In genomic region chr3:89730350-89731331, GRCm38 (mm10) we compare ENCODE assay signal across 8 mouse cellular contexts. TPM values are rescaled to one million over a fixed set of nuclear protein-coding genes. Genes with fewer than 3 reads are reported as not detected.
DNase-seq lines count a peak whose midpoint lies in the region; ATAC-seq lines count a peak whose summit lies in the region.

No protein-coding gene starts in this region.

- WGBS in forebrain, embryonic 14.5 days: 2% methylated on average over 32 of the region's 32 CpGs

- peak; percentile 89 for DNase-seq in Muller cell, postnatal 12 days (ENCODE audit: inconsistent ontology term)
- DNase-seq in cerebellum, adult 11-12 months: peak; percentile 44
- DNase-seq in forebrain, embryonic 14.5 days (ENCODE audit: low spot score): peak; percentile 76
- DNase-seq in heart, postnatal 25 days (ENCODE audit: low spot score): peak; percentile 85
- peak; percentile 72 for DNase-seq in layer of hippocampus, adult 9-11 months
- DNase-seq in lung, postnatal 25 days (ENCODE audit: low spot score): peak; percentile 96
- peak; percentile 86 for DNase-seq in ovary, postnatal 36 days (ENCODE audit: low spot score)
- DNase-seq in thymus, postnatal 4 days: peak; percentile 92

- peak overlapping the region; percentile 62 for H3K9ac ChIP-seq in forebrain, embryonic 14.5 days (ENCODE audit: low read length)

- no peaks in the 10 kb centered on the region for H3K9me3 ChIP-seq in forebrain, embryonic 14.5 days (replicated peaks; ENCODE audit: control insufficient read depth, low read length)

- peak overlapping the region; percentile 61 for H3K4me2 ChIP-seq in forebrain, embryonic 14.5 days (ENCODE audit: low read length)

- no peak overlapping the region for H3K27ac ChIP-seq in forebrain, embryonic 14.5 days (ENCODE audit: low read depth, low read length)

- peak; percentile 90 for ATAC-seq in forebrain, embryonic 14.5 days

- no peaks in the 10 kb centered on the region for H3K27me3 ChIP-seq in forebrain, embryonic 14.5 days (replicated peaks; ENCODE audit: control insufficient read depth, insufficient read depth, low read length)

- peaks cover 3% of the 10 kb centered on the region for H3K36me3 ChIP-seq in forebrain, embryonic 14.5 days (ENCODE audit: control insufficient read depth, insufficient read depth, low read length)

- intact Hi-C loops in heart, postnatal 25 days (cut with DNase I): loop anchor here (1.0 to 5.0 kb wide), 2 partner anchors 42 to 127 kb away; no protein-coding TSS in a partner anchor

- H3K4me3 ChIP-seq in forebrain, embryonic 14.5 days (ENCODE audit: low read depth, low read length): peak overlapping the region; percentile 37

- peaks cover 11% of the 10 kb centered on the region for H3K4me1 ChIP-seq in forebrain, embryonic 14.5 days (ENCODE audit: control insufficient read depth, insufficient read depth, low read length)

RNA-seq across cellular contexts. Expression of gene Adar, which starts 15.8 kb away (rescaled TPM):
- 20.4 and 26.6 TPM in 2 replicates for polyA plus RNA-seq in forebrain, embryonic 14.5 days (2014; fragmentation: Nextera tagmentation; extraction: Ambion mirVana)
- 10 to 100 TPM; 10.8 to 12.2 TPM for total RNA-seq in heart, postnatal 25 days (2021)

RNA-seq across cellular contexts. Expression of gene Chrnb2, which starts 33.8 kb away (rescaled TPM):
- polyA plus RNA-seq in forebrain, embryonic 14.5 days (2014; fragmentation: Nextera tagmentation; extraction: Ambion mirVana): 22.7 and 25.5 TPM in 2 replicates
- total RNA-seq in heart, postnatal 25 days (2021): under 1 TPM; 0.08 to 0.13 TPM

RNA-seq across cellular contexts. Expression of gene Ube2q1, which starts 42.8 kb away (rescaled TPM):
- 18.4 and 24.9 TPM in 2 replicates for polyA plus RNA-seq in forebrain, embryonic 14.5 days (2014; fragmentation: Nextera tagmentation; extraction: Ambion mirVana)
- 10 to 100 TPM; 21.2 to 27.5 TPM for total RNA-seq in heart, postnatal 25 days (2021)

Comparison
In these comparisons a context has a peak if more than half of its experiments do, and no peak if none do; other contexts are left out.
1. DNase-seq: peak in every context shown above with its lines; median percentile 96 in lung, postnatal 25 days; 92 in thymus, postnatal 4 days; 89 in Muller cell, postnatal 12 days; 86 in ovary, postnatal 36 days; 85 in heart, postnatal 25 days; 76 in forebrain, embryonic 14.5 days; 72 in layer of hippocampus, adult 9-11 months; 44 in cerebellum, adult 11-12 months.